Mouse (Mus musculus): ENCODE results near the gene Mon1b. TPM values are rescaled to one million over a fixed set of nuclear protein-coding genes. Genes with fewer than 3 reads are reported as not detected.

Mon1b gene
- polyA plus RNA-seq, 1 experiment: 4.9 TPM

GRCm38 (mm10) chr8:113660128-113660527 is 24.7 kb downstream of the Mon1b start:
- Histone ChIP-seq H3K79me2 (ENCODE audit: control insufficient read depth, insufficient read depth) (no peaks in the 10 kb centered on the region), H3K36me3 (ENCODE audit: control insufficient read depth, insufficient read depth) (no peaks in the 10 kb centered on the region), H3K4me2 (ENCODE audit: low read depth) (no peak overlapping the region), H3ac (ENCODE audit: control insufficient read depth, insufficient read length) (no peak overlapping the region), H3K27me3 (ENCODE audit: control insufficient read depth, insufficient read depth, insufficient read length) (no peaks in the 10 kb centered on the region), H3K4me3 (no peak overlapping the region)
- TF ChIP-seq CEBPB (IDR thresholded peaks at IDR 0.05; ENCODE audit: insufficient read depth, poor library complexity, severe bottlenecking) (no peak), POLR2AphosphoS2 (IDR thresholded peaks at IDR 0.05; ENCODE audit: insufficient read length, low read depth) (no peak), USF1 (IDR thresholded peaks at IDR 0.05; ENCODE audit: low read depth) (no peak), REST (IDR thresholded peaks at IDR 0.05; ENCODE audit: insufficient read depth, insufficient read length) (no peak), SRF (IDR thresholded peaks at IDR 0.05; ENCODE audit: control insufficient read depth, insufficient read length, low read depth) (no peak), MAX (IDR thresholded peaks at IDR 0.05; ENCODE audit: low read depth) (no peak), POLR2A (IDR thresholded peaks at IDR 0.05; ENCODE audit: insufficient read length, low read depth) (no peak), E2F4 (IDR thresholded peaks at IDR 0.05; ENCODE audit: insufficient read depth) (no peak), TCF3 (IDR thresholded peaks at IDR 0.05; ENCODE audit: insufficient read length, low read depth) (no peak), TCF12 (IDR thresholded peaks at IDR 0.05; ENCODE audit: insufficient read depth, poor library complexity, severe bottlenecking) (no peak), MYOD1 (IDR thresholded peaks at IDR 0.05; ENCODE audit: control insufficient read depth in 1 of 3, insufficient read length in 2 of 3, low read depth in 2 of 3) (no peak), MYOG (IDR thresholded peaks at IDR 0.05; ENCODE audit: control insufficient read depth in 1 of 3, insufficient read depth in 1 of 3, insufficient read length in 2 of 3, low read depth in 2 of 3) (no peak)

DNA sequence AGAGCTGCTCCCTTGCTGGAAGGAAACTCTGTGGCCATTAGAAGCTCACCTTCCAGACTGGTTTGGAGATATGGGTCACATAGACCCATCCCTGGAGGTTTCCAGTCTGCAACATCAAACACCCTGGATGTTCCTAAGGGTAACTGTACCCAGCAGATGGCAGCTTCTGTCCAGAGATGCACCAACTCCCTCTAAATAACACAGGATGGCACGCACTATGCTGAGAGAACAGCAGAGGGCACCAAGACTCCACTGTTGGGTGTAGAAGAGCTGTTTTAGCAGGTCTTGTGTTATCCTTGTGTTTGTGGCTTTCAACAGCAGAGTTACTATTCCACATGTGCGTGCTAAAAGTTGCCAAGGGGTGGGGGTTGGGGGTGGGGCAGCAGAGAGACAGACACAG is 29.2 kb downstream of the Mon1b start:
- Histone ChIP-seq H3K4me2 (ENCODE audit: low read depth) (no peak overlapping the region), H3K79me2 (ENCODE audit: control insufficient read depth, insufficient read depth) (no peaks in the 10 kb centered on the region), H3K36me3 (ENCODE audit: control insufficient read depth, insufficient read depth) (no peaks in the 10 kb centered on the region), H3K4me3 (no peak overlapping the region), H3ac (ENCODE audit: control insufficient read depth, insufficient read length) (no peak overlapping the region), H3K27me3 (ENCODE audit: control insufficient read depth, insufficient read depth, insufficient read length) (no peaks in the 10 kb centered on the region)
- no peak for TF ChIP-seq POLR2A (IDR thresholded peaks at IDR 0.05; ENCODE audit: insufficient read length, low read depth)
- no peak for TF ChIP-seq POLR2AphosphoS2 (IDR thresholded peaks at IDR 0.05; ENCODE audit: insufficient read length, low read depth)
- no peak for TF ChIP-seq SRF (IDR thresholded peaks at IDR 0.05; ENCODE audit: control insufficient read depth, insufficient read length, low read depth)
- no peak for TF ChIP-seq E2F4 (IDR thresholded peaks at IDR 0.05; ENCODE audit: insufficient read depth)
- TF ChIP-seq TCF3 (IDR thresholded peaks at IDR 0.05; ENCODE audit: insufficient read length, low read depth): no peak
- TF ChIP-seq MAX (IDR thresholded peaks at IDR 0.05; ENCODE audit: low read depth): no peak
- TF ChIP-seq CEBPB (IDR thresholded peaks at IDR 0.05; ENCODE audit: insufficient read depth, poor library complexity, severe bottlenecking): no peak
- no peak for TF ChIP-seq REST (IDR thresholded peaks at IDR 0.05; ENCODE audit: insufficient read depth, insufficient read length)
- no peak for TF ChIP-seq MYOD1 (IDR thresholded peaks at IDR 0.05; ENCODE audit: control insufficient read depth in 1 of 3, insufficient read length in 2 of 3, low read depth in 2 of 3)
- TF ChIP-seq USF1 (IDR thresholded peaks at IDR 0.05; ENCODE audit: low read depth): no peak
- TF ChIP-seq TCF12 (IDR thresholded peaks at IDR 0.05; ENCODE audit: insufficient read depth, poor library complexity, severe bottlenecking): no peak
- no peak for TF ChIP-seq MYOG (IDR thresholded peaks at IDR 0.05; ENCODE audit: control insufficient read depth in 1 of 3, insufficient read depth in 1 of 3, insufficient read length in 2 of 3, low read depth in 2 of 3)

DNA sequence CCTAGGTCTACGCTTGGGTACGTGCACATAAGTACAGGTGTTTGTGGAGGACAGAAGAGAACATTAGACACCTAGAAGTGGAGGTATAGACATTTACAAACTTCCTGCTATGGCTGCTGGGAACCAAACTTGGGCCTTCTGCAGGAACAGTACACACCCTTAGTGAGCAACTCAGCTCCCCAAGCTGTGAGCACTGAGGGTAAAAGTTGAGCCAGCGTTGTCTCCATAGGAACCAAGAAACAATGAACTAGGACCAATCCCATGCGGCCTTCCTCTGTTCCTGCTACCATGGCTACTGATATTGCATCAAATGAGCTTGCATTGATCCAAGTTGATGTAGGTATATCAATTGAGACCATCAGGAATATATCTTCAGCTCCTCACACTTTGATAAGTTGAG is 29.6 kb downstream of the Mon1b start:
- H3K36me3 ChIP-seq (ENCODE audit: control insufficient read depth, insufficient read depth): no peaks in the 10 kb centered on the region
- no peaks in the 10 kb centered on the region for H3K27me3 ChIP-seq (ENCODE audit: control insufficient read depth, insufficient read depth, insufficient read length)
- H3K4me2 ChIP-seq (ENCODE audit: low read depth): no peak overlapping the region
- no peaks in the 10 kb centered on the region for H3K79me2 ChIP-seq (ENCODE audit: control insufficient read depth, insufficient read depth)
- TF ChIP-seq SRF (IDR thresholded peaks at IDR 0.05; ENCODE audit: control insufficient read depth, insufficient read length, low read depth): no peak
- TF ChIP-seq TCF3 (IDR thresholded peaks at IDR 0.05; ENCODE audit: insufficient read length, low read depth): no peak
- no peak overlapping the region for H3ac ChIP-seq (ENCODE audit: control insufficient read depth, insufficient read length)
- H3K4me3 ChIP-seq: no peak overlapping the region

DNA sequence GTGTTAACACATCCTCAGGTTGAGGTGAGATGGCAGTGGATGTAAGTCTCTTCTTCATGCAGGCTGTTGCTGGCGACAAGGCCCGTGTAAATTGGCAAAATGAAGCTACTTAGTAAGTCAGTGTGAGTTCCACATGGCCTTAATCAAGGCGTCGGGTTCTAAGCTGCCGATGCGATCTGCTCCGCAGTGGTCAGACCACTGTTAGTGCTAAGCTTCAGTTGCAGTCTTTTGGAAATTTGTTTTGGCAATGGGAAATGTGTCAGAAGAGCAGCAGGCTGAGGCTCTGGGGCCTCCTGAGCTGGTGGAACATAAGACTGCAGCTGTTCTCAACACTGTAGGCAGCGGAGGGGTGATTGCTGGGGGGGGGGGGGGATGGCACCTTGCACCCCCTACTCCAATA is 30.6 kb downstream of the Mon1b start:
- no peaks in the 10 kb centered on the region for H3K27me3 ChIP-seq (ENCODE audit: control insufficient read depth, insufficient read depth, insufficient read length)
- H3K79me2 ChIP-seq (ENCODE audit: control insufficient read depth, insufficient read depth): no peaks in the 10 kb centered on the region
- H3ac ChIP-seq (ENCODE audit: control insufficient read depth, insufficient read length): no peak overlapping the region
- no peak overlapping the region for H3K4me2 ChIP-seq (ENCODE audit: low read depth)
- no peak overlapping the region for H3K4me3 ChIP-seq
- no peaks in the 10 kb centered on the region for H3K36me3 ChIP-seq (ENCODE audit: control insufficient read depth, insufficient read depth)
- TF ChIP-seq SRF (IDR thresholded peaks at IDR 0.05; ENCODE audit: control insufficient read depth, insufficient read length, low read depth) (no peak), USF1 (IDR thresholded peaks at IDR 0.05; ENCODE audit: low read depth) (no peak), TCF12 (IDR thresholded peaks at IDR 0.05; ENCODE audit: insufficient read depth, poor library complexity, severe bottlenecking) (no peak), POLR2AphosphoS2 (IDR thresholded peaks at IDR 0.05; ENCODE audit: insufficient read length, low read depth) (no peak), REST (IDR thresholded peaks at IDR 0.05; ENCODE audit: insufficient read depth, insufficient read length) (no peak), MYOD1 (IDR thresholded peaks at IDR 0.05; ENCODE audit: control insufficient read depth in 1 of 3, insufficient read length in 2 of 3, low read depth in 2 of 3) (no peak), POLR2A (IDR thresholded peaks at IDR 0.05; ENCODE audit: insufficient read length, low read depth) (no peak), TCF3 (IDR thresholded peaks at IDR 0.05; ENCODE audit: insufficient read length, low read depth) (no peak), MYOG (IDR thresholded peaks at IDR 0.05; ENCODE audit: control insufficient read depth in 1 of 3, insufficient read depth in 1 of 3, insufficient read length in 2 of 3, low read depth in 2 of 3) (no peak), MAX (IDR thresholded peaks at IDR 0.05; ENCODE audit: low read depth) (no peak), E2F4 (IDR thresholded peaks at IDR 0.05; ENCODE audit: insufficient read depth) (no peak), CEBPB (IDR thresholded peaks at IDR 0.05; ENCODE audit: insufficient read depth, poor library complexity, severe bottlenecking) (no peak)

Measured in myocyte (in vitro differentiated cells).